Mouse (Mus musculus) kidney, postnatal 25 days (tissue): ENCODE data around the gene Dusp8.
A peak's percentile ranks its signal among the peaks of the same experiment; 100 is the strongest.

Experiments
- DNase-seq, 2 experiments: peaks; one replicate each; pipeline ENCODE4 v3.0.0; 2021; ENCODE audit warnings: mixed read lengths in 2 of 2

Gene Dusp8

GRCm38 (mm10) chr7:142084820-142085219 lies 10.8 kb downstream of the Dusp8 start:
- peak; percentile 78 to 88 for DNase-seq

- no peak for DNase-seq
Measured at GRCm38 (mm10) chr7:142084395-142084794, 11.2 kb downstream of the Dusp8 start.

DNA sequence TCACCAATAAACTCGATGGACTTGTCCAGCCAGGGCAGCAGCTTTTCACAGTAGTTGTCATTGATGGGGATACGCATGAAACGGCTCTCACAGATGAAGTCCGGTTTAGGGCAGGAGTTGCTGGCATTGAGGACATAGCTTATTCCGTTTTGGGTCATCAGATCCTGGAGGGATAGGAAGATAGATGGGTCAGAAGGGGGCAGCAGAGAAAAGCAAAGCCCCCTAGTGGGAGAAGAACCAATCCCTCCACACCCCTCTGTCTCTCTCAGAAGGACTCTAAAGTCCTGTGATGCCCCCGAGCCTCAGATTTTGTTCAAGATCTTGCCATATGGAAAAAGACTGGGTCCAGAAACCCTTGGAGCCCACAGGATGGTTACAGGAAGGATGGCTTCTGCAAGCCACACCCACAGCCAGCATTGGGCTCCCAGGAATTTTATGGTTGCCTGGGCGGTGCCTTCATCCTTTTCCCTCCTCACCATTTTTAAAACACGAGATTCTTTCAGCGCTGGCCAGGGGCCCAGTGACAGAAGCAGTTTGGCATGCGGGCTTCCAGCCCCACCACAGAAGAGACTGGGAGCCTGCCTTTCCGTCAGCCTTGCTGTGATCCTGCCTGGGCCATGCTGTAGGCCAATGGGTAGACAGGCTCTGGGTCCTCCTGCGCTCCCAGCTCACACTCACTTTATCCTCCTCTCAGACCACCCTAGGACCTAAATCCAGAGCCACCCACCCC lies 11.9 kb downstream of the Dusp8 start:
- DNase-seq: peak; percentile 33 to 46

DNA sequence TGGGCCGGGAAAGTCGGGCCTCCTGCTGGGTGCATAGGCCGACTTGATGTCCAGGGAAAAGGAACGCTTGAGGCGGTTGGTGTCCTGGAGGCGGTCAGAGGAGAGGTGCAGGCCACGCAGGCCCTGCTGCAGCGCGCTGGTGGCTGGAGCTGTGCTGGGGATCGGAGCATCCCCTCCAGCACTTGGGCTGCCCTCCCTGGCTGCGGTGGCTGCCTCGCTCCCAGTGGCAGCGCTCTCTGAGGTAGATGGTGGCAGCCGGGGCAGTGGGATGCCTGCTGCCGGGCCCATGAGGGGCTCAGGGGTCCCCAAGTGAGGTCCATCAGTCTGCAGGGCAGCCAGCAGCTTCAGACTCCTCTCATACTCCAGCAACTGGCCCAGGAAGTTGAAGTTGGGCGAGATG lies 13.0 kb downstream of the Dusp8 start:
- DNase-seq: no peak

GRCm38 (mm10) chr7:142082179-142082578 lies 13.5 kb downstream of the Dusp8 start:
- DNase-seq: no peak

DNA sequence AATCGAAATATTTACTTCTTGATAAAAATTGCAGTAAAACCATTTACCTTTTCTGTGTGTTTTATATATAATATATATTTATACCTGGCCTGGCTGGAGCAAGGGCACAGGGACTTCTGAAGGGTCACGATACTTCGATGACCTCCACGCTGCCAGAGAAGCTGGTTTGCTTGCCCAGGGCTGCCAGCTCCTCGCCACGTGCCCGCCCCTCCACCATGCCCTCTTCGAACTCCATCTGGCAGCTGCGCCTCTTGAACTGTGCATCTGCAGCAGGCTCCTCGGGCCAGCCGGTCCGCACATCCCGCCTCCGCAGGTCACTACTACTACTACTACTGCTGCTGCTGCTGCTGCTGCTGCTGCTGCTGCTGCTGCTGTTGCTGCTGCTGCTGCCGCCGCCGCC lies 13.9 kb downstream of the Dusp8 start:
- no peak for DNase-seq

DNA sequence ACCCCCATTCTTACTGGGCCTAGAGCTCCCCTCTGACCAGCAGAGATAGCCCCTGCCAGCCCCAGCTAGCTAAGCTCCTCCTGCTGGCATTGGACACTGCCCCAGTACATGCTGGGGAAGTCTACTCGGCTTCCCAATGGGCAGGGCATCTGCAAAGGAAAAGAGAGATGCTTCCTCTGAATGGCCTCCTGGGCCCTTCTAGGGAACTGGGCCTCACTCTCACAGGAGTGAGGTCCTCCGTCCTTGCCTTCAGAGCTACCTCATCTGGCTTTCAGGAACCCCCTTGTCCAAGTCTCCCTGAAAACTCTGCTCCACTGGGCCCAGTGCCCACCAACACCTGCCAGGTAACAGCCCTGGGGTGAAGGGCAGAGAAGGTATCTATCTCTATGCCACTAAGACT lies 14.8 kb downstream of the Dusp8 start:
- no peak for DNase-seq

- no peak for DNase-seq
Measured at GRCm38 (mm10) chr7:142079365-142079764, 16.3 kb downstream of the Dusp8 start.

- DNase-seq: no peak
Measured at GRCm38 (mm10) chr7:142077138-142077537, 18.5 kb downstream of the Dusp8 start.

GRCm38 (mm10) chr7:142074146-142074886 lies 21.3 kb downstream of the Dusp8 start:
- DNase-seq: no peak

GRCm38 (mm10) chr7:142071717-142072116 lies 23.9 kb downstream of the Dusp8 start:
- no peak for DNase-seq

GRCm38 (mm10) chr7:142071212-142071578 lies 24.4 kb downstream of the Dusp8 start:
- no peak for DNase-seq

GRCm38 (mm10) chr7:142070458-142071211 lies 25.0 kb downstream of the Dusp8 start:
- DNase-seq: peak; percentile 77 to 87

DNA sequence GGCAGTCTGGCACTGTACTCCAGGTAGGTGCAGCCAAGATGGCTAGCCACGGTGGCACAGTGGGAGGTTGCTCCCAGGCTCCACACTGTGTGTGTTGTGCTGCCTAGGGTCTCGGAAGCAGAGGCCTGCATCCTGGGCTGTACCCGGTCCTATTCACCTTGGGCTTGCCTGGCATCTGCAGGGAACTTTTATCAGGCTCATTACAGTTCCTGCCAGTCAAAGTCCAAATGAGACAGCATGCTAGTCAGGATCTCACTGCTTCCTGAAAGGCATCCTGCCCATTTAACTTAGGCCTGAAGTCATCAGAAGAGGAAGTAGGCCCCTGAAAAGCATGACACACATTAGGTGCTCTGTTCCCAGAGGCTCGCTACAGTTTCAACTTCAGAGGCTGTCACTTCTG lies 27.2 kb downstream of the Dusp8 start:
- DNase-seq: no peak

DNA sequence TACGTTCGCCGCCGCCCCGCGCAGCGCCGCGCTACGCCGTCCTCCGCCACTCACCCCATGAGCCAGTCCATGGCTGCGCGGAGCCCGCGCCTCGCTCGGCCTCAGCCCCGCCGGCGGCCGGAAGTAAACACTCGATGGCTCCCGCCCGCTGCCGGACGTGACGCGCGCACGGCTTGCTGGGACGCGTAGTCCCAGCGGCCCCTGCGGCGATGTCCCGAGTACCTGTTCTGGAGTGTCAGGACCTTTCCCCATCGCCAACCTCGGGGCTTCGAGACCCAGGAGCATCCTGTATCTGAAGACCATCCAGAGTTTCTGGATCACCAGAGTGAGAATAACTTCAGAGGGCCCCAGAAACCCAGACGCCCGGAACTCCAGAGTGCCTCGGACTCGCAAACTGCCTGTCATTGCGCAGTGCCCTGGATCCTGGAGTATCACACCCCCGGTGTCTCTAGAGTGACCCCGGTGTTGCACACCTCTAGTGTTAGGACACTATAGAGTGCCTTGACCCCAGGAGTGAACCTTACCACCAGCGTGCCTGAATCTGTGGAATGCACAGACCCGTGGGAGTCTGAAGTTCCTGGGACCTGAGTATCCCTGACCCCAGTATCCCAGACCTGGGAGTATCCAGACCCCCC lies 34.6 kb downstream of the Dusp8 start, which contains the start of gene Mob2:
Gene Mob2 (minus strand): TSS at position 135 of the 635 bp plus-strand sequence.
- DNase-seq: peak; percentile 92 to 96

DNA sequence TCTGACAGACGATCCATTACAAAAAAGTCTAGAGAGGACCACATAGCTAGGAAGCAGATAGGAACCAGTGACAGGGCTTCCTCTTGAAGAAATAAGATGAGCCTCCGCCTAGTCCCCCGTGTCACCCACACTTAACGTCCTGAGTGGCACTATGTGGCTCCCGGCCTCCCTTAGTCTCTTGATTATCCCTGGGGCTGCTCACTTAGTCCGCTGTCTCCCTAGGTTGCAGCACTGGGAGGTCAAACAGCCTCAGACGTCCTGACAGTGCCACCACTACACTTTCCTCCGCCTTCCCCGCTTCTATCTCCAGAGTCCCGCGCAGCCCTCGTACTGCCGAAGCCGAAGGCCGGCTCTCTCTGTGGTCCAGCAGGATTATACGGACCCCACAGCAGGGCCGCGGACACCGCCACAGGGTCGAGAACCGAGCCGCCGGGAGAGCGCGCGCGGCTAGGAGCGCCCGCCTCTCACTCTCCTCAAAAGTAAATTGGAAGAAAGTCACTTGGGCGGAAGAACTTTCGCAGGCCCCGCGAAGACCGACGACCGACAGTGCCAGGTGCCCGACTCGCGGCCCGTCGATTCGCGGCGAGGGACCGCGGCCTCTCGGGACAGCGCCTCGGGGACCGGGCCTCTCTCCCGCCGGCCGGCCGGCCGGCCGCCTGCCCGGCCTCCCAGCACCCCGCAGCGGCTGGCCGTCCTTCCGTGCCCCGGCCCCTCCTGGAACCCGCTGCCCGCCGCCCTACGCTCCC lies 35.3 kb downstream of the Dusp8 start:
- DNase-seq: peak in 1 of 2 experiments; percentile 9

DNA sequence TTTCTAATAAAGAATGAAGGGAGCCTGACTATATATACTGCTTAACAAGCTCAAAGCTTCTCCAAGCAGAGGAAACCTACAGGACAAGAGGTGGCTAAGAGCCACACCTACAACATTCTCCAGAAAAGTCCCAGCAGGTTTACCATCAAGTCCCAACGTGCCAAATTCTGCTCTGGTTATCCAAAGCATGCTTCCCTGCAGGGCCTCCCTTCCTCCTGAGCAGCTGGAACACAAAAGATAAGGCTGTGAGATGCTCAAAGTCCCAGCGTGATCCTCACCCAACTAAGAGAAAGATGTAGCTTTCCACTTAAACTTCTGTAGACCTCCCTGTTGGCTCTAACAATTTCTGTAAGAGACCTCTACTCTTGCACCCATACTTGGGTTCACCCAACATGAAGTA lies 36.6 kb downstream of the Dusp8 start:
- DNase-seq: no peak

DNA sequence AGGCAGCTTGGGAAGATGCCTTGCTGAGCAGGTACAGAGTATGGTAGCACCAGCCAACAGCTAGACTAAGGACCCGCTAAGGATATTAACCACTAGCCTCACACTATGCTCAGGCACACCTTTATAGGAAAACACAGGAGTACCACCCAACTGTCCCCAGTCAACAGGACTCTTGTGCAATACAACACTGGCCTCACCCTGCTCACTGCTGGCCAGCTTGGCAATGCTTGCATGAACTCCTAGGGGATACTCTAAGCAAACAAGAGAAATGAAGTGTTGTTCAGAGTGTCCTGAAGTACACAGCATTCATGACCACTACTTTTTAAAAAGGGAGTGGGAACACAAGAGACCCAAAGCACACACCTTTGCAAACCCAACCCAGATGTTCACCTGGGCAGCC lies 38.5 kb downstream of the Dusp8 start:
- no peak for DNase-seq

GRCm38 (mm10) chr7:142056601-142057061 lies 39.0 kb downstream of the Dusp8 start:
- DNase-seq: no peak

DNA sequence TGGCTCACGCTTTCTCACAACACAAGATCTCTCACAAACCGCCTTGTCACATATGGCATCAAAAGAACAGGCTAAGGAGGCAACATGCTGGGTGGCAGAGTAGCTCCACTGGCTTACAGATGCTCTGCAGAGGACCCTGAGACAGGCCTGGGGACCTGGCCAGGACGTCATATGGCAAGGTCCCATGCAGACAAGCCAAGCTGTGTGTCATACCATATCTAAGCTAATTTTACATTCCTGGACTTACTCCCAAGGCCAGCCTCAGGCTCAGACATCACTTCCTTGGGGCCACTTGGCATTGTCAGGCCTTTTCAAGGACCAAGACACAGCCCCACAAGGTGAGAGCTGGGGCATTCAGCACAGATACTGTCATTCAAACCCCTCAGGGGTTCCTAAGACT lies 40.2 kb downstream of the Dusp8 start:
- no peak for DNase-seq

DNA sequence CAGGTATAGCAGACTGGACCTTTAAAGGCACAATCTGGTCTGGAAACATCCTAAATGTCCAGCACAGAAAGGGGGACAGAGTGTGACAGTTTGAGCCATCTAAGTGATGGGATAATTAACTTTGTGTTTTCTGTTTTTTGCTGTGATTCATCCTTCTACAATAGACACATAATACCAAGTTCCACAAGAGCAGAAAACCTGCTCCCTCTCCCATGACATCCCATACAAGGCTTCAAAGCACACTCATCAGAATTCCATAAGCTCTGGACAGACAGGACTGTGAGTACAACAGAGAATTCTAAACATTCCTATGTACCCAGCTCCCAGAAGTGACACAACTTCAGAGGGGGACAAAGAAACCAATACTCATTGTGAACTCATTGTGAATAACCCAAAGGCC lies 45.1 kb downstream of the Dusp8 start:
- DNase-seq: no peak

- DNase-seq: no peak
Measured at GRCm38 (mm10) chr7:142045932-142046331, 49.7 kb downstream of the Dusp8 start.
